Mouse (Mus musculus): Measurements from ENCODE around the gene Slc26a9. TPM values are rescaled to one million over a fixed set of nuclear protein-coding genes. Genes with fewer than 3 reads are reported as not detected.

The Slc26a9 gene
- polyA plus RNA-seq, 1 experiment = not detected

- Histone ChIP-seq H3K4me3 (ENCODE audit: low read depth, low read length) (no peak overlapping the region), H3K4me1 (ENCODE audit: control insufficient read depth, insufficient read depth, insufficient read length, low read length) (no peaks in the 10 kb centered on the region), H3K27me3 (ENCODE audit: control insufficient read depth, insufficient read depth, low read length) (no peaks in the 10 kb centered on the region), H3K36me3 (ENCODE audit: control insufficient read depth, insufficient read depth, low read length) (no peaks in the 10 kb centered on the region), H3K27ac (ENCODE audit: insufficient read depth, low read depth, low read length) (no peak overlapping the region)
- 74% methylated on average over 16 of the region's 16 CpGs for WGBS
- TF ChIP-seq CTCF (IDR thresholded peaks at IDR 0.05; ENCODE audit: extremely low read depth, insufficient read length, insufficient replicate concordance, low read depth, low read length) (no peak), POLR2A (IDR thresholded peaks at IDR 0.05; ENCODE audit: low read depth, low read length) (no peak)
These were observed 24.7 kb upstream of the Slc26a9 start for GRCm38 (mm10) chr1:131718952-131719694.

- TF ChIP-seq CTCF (IDR thresholded peaks at IDR 0.05; ENCODE audit: extremely low read depth, insufficient read length, insufficient replicate concordance, low read depth, low read length) (no peak), POLR2A (IDR thresholded peaks at IDR 0.05; ENCODE audit: low read depth, low read length) (no peak)
- Histone ChIP-seq H3K27ac (ENCODE audit: insufficient read depth, low read depth, low read length) (no peak overlapping the region), H3K4me1 (ENCODE audit: control insufficient read depth, insufficient read depth, insufficient read length, low read length) (no peaks in the 10 kb centered on the region), H3K27me3 (ENCODE audit: control insufficient read depth, insufficient read depth, low read length) (no peaks in the 10 kb centered on the region), H3K36me3 (ENCODE audit: control insufficient read depth, insufficient read depth, low read length) (no peaks in the 10 kb centered on the region), H3K4me3 (ENCODE audit: low read depth, low read length) (no peak overlapping the region)
- 75% methylated on average over 3 of the region's 3 CpGs for WGBS
These were observed 21.8 kb upstream of the Slc26a9 start for GRCm38 (mm10) chr1:131721989-131722388.

DNA sequence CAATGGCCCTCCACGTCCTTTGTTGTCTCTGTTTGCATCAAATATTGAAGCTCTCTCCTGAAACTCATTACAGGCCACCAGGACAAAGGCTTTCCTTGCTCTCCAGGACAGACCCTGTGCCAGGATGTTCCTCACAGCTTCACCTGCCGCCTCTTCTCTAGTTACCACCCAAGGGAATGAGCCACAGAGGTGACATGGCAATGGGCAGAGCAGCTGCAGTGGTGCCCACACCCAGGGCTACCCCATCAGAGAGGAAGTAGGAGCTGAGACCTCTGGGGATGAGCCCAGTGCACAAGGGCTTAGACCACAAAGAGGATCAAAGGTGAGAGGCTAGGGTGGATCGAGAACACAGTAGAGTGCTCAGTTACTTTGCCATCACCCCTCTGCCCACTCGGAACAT lies 20.3 kb upstream of the Slc26a9 start:
- Histone ChIP-seq H3K36me3 (ENCODE audit: control insufficient read depth, insufficient read depth, low read length) (no peaks in the 10 kb centered on the region), H3K27me3 (ENCODE audit: control insufficient read depth, insufficient read depth, low read length) (no peaks in the 10 kb centered on the region), H3K4me3 (ENCODE audit: low read depth, low read length) (no peak overlapping the region), H3K27ac (ENCODE audit: insufficient read depth, low read depth, low read length) (no peak overlapping the region), H3K4me1 (ENCODE audit: control insufficient read depth, insufficient read depth, insufficient read length, low read length) (no peaks in the 10 kb centered on the region)
- TF ChIP-seq CTCF (IDR thresholded peaks at IDR 0.05; ENCODE audit: extremely low read depth, insufficient read length, insufficient replicate concordance, low read depth, low read length) (no peak), POLR2A (IDR thresholded peaks at IDR 0.05; ENCODE audit: low read depth, low read length) (no peak)
- 69% methylated on average over 4 of the region's 4 CpGs for WGBS

GRCm38 (mm10) chr1:131726586-131726985 lies 17.2 kb upstream of the Slc26a9 start:
- no peaks in the 10 kb centered on the region for H3K36me3 ChIP-seq (ENCODE audit: control insufficient read depth, insufficient read depth, low read length)
- WGBS = 44% methylated on average over 6 of the region's 6 CpGs
- H3K4me3 ChIP-seq (ENCODE audit: low read depth, low read length) = no peak overlapping the region
- no peaks in the 10 kb centered on the region for H3K4me1 ChIP-seq (ENCODE audit: control insufficient read depth, insufficient read depth, insufficient read length, low read length)
- no peaks in the 10 kb centered on the region; the same call in 1 of the 2 replicates for H3K27me3 ChIP-seq (ENCODE audit: control insufficient read depth, insufficient read depth, low read length)
- H3K27ac ChIP-seq (ENCODE audit: insufficient read depth, low read depth, low read length) = no peak overlapping the region
- no peak for TF ChIP-seq POLR2A (IDR thresholded peaks at IDR 0.05; ENCODE audit: low read depth, low read length)
- no peak for TF ChIP-seq CTCF (IDR thresholded peaks at IDR 0.05; ENCODE audit: extremely low read depth, insufficient read length, insufficient replicate concordance, low read depth, low read length)

DNA sequence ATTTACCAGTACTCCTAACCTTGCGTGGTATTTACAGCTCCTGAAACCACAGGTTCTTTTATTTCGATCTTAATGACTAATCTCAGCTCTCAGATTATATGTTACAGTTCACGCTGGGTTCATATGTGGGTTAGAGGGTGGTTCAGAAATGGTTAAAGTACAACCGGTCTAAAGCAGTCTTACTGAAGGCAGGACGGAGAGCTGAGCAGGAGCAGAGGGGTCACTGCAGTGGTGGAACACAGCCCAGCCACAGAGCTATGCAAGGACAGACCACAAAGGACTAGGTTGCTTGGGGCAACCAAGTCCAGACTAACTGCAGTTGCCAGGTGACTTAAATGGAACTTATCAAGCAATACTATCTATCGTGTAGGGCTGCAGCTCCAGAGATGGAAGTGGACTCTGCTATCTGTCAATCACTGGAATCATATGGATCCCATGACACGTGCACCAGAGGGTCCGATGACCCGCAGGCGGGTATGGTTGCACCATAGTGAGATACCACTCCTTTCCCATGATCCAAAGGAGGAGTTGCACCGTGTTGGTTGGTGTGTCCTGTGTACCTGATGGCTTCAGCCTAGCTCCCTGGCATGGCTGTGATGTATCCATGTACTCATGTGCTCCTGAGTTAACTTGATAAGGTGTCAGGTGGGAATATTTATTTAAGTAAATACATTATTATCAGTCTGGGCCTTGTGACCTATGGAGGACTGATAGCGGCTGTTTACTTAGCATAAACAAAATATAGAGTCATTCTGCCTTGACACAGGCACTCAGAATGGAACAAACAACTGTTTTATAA lies 13.0 kb upstream of the Slc26a9 start:
- H3K4me1 ChIP-seq (ENCODE audit: control insufficient read depth, insufficient read depth, insufficient read length, low read length) = no peaks in the 10 kb centered on the region
- no peak for TF ChIP-seq CTCF (IDR thresholded peaks at IDR 0.05; ENCODE audit: extremely low read depth, insufficient read length, insufficient replicate concordance, low read depth, low read length)
- TF ChIP-seq POLR2A (IDR thresholded peaks at IDR 0.05; ENCODE audit: low read depth, low read length) = no peak
- no peak overlapping the region for H3K4me3 ChIP-seq (ENCODE audit: low read depth, low read length)
- H3K36me3 ChIP-seq (ENCODE audit: control insufficient read depth, insufficient read depth, low read length) = no peaks in the 10 kb centered on the region
- no peak overlapping the region for H3K27ac ChIP-seq (ENCODE audit: insufficient read depth, low read depth, low read length)
- 44% methylated on average over 12 of the region's 12 CpGs for WGBS
- no peaks in the 10 kb centered on the region; the same call in 1 of the 2 replicates for H3K27me3 ChIP-seq (ENCODE audit: control insufficient read depth, insufficient read depth, low read length)

DNA sequence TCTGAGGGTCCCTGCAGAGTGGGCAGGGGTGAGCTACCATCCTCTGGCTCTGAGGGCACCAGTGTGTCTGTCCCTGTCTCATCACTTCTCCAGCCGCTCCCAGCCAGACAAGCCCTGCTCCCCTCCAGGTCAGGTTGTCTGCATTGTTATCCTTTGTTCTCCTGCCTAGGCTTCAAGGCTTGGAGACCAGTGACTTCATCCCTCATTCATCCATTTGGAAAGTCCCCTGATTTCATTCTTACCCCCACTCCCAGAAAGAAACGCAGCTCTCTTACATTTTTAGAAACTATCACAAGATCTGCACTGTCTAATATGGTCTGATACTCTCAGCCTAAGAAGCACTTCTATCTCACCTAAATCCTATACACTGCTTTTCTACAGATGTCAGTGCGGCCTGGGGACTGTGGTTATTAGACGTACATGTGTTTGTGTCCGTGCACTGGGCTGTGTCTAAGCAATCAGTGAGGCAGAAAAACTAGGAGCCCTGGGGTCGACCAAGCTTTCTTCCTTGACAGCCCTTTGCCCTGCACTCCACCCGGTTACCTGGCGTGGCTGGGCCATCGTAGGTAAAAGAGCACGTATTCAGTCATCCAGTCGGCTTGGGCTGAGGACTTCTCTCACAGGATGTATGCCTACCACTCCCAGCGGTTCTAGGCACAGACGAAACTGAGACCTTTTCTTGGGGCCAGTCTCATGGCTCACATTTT lies 10.2 kb upstream of the Slc26a9 start:
- TF ChIP-seq CTCF (IDR thresholded peaks at IDR 0.05; ENCODE audit: extremely low read depth, insufficient read length, insufficient replicate concordance, low read depth, low read length) (no peak), POLR2A (IDR thresholded peaks at IDR 0.05; ENCODE audit: low read depth, low read length) (no peak)
- H3K4me1 ChIP-seq (ENCODE audit: control insufficient read depth, insufficient read depth, insufficient read length, low read length) = no peaks in the 10 kb centered on the region
- H3K4me3 ChIP-seq (ENCODE audit: low read depth, low read length) = no peak overlapping the region
- WGBS = 60% methylated on average over 13 of the region's 13 CpGs
- H3K27me3 ChIP-seq (ENCODE audit: control insufficient read depth, insufficient read depth, low read length) = no peaks in the 10 kb centered on the region; the same call in 1 of the 2 replicates
- no peaks in the 10 kb centered on the region for H3K36me3 ChIP-seq (ENCODE audit: control insufficient read depth, insufficient read depth, low read length)
- H3K27ac ChIP-seq (ENCODE audit: insufficient read depth, low read depth, low read length) = no peak overlapping the region
